Comparison of ENCODE assay signal across 28 mouse cellular contexts in the genomic region with DNA sequence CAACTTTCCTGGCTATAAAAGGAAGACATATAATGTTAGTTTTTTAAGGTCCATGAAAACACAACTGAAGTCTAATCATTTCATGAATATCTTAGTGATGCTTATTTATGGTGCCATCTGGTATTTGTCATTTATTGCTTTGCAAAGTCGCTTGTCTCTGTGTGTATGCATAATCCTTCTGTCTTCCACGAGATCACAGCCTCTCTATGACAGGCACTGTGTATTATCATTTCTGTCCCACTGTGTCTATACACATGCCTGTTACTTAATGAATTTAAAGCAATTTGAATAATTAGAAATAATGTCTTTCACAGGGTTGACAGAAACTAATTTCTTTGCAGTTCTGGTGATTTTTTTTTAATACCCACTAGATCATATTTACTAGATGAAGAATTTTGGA.
DNase-seq lines count a peak whose midpoint lies in the region; ATAC-seq and TF ChIP-seq lines count a peak whose summit lies in the region.
"Had no signal": no experiment of that assay in that cellular context is flagged by ENCODE, and none has a peak within 500 bp of the region (broad histone marks: within the 10 kb centered on the region; RNA-seq: fewer than 3 reads in every experiment).

No protein-coding gene starts in this region.

- no peaks in the 10 kb centered on the region for H3K9me3 ChIP-seq in forebrain, embryonic 14.5 days (replicated peaks; ENCODE audit: control insufficient read depth, low read length)
- H3K9me3 ChIP-seq in forebrain, postnatal 0 days (ENCODE audit: low read length): no peaks in the 10 kb centered on the region
- no peaks in the 10 kb centered on the region for H3K9me3 ChIP-seq in forebrain, embryonic 16.5 days (ENCODE audit: control insufficient read depth, low read length)
- H3K9me3 ChIP-seq in forebrain, embryonic 12.5 days: no peaks in the 10 kb centered on the region
- no peaks in the 10 kb centered on the region for H3K9me3 ChIP-seq in midbrain, embryonic 14.5 days (ENCODE audit: control insufficient read depth, low read length)
- no peaks in the 10 kb centered on the region for H3K9me3 ChIP-seq in midbrain, embryonic 16.5 days (replicated peaks; ENCODE audit: control insufficient read depth, low read length, poor library complexity, severe bottlenecking)
- H3K9me3 ChIP-seq in neural tube, embryonic 14.5 days (ENCODE audit: control insufficient read depth, low read length): no peaks in the 10 kb centered on the region
- no peaks in the 10 kb centered on the region for H3K9me3 ChIP-seq in neural tube, embryonic 15.5 days (replicated peaks)
- H3K9me3 ChIP-seq: embryonic facial prominence, embryonic 13.5 days; embryonic facial prominence, embryonic 15.5 days; forebrain, embryonic 10.5 days; G1E had no signal

- DNase-seq in forebrain, embryonic 14.5 days (ENCODE audit: low spot score): no peak
- no peak for DNase-seq in forebrain, postnatal 0 days
- peak; percentile 12 for DNase-seq in midbrain, embryonic 14.5 days
- DNase-seq: adrenal gland, adult 8-10 months; adrenal gland, postnatal 14 days; adrenal gland, postnatal 36 days; B cell, adult 2 months; cerebellum, adult 11 months; cerebellum, adult 18-20 months; cerebellum, adult 8-10 months; cerebellum, adult 9-11 months; cerebellum, postnatal 14 days; cerebellum, postnatal 36 days; embryo, embryonic 11 days had no signal

- no peaks in the 10 kb centered on the region for H3K4me1 ChIP-seq in forebrain, embryonic 14.5 days (ENCODE audit: control insufficient read depth, insufficient read depth, low read length)
- H3K4me1 ChIP-seq in forebrain, postnatal 0 days (ENCODE audit: insufficient read depth): no peaks in the 10 kb centered on the region
- H3K4me1 ChIP-seq in forebrain, embryonic 16.5 days (replicated peaks; ENCODE audit: control insufficient read depth, insufficient read depth, low read length): no peaks in the 10 kb centered on the region
- H3K4me1 ChIP-seq in forebrain, embryonic 12.5 days: no peaks in the 10 kb centered on the region
- no peaks in the 10 kb centered on the region for H3K4me1 ChIP-seq in midbrain, embryonic 14.5 days (ENCODE audit: control insufficient read depth, insufficient read depth, low read length)
- H3K4me1 ChIP-seq in midbrain, embryonic 16.5 days (ENCODE audit: control insufficient read depth, insufficient read depth, low read length): no peaks in the 10 kb centered on the region
- H3K4me1 ChIP-seq in neural tube, embryonic 14.5 days (ENCODE audit: control insufficient read depth, insufficient read depth, low read length): no peaks in the 10 kb centered on the region
- no peaks in the 10 kb centered on the region for H3K4me1 ChIP-seq in neural tube, embryonic 15.5 days
- H3K4me1 ChIP-seq: embryonic facial prominence, embryonic 13.5 days; embryonic facial prominence, embryonic 15.5 days; forebrain, embryonic 10.5 days had no signal

- H3K27me3 ChIP-seq in forebrain, embryonic 14.5 days (replicated peaks; ENCODE audit: control insufficient read depth, insufficient read depth, low read length): no peaks in the 10 kb centered on the region
- H3K27me3 ChIP-seq in forebrain, postnatal 0 days (ENCODE audit: insufficient read depth, low read length): no peaks in the 10 kb centered on the region
- H3K27me3 ChIP-seq in forebrain, embryonic 16.5 days (replicated peaks; ENCODE audit: control insufficient read depth, insufficient read depth, low read length): no peaks in the 10 kb centered on the region
- no peaks in the 10 kb centered on the region for H3K27me3 ChIP-seq in forebrain, embryonic 12.5 days
- H3K27me3 ChIP-seq in midbrain, embryonic 14.5 days (ENCODE audit: control insufficient read depth, insufficient read depth, low read length): no peaks in the 10 kb centered on the region
- H3K27me3 ChIP-seq in midbrain, embryonic 16.5 days (ENCODE audit: control insufficient read depth, insufficient read depth, low read depth, low read length): no peaks in the 10 kb centered on the region
- H3K27me3 ChIP-seq in neural tube, embryonic 14.5 days (ENCODE audit: control insufficient read depth, insufficient read depth, low read length): no peaks in the 10 kb centered on the region
- no peaks in the 10 kb centered on the region for H3K27me3 ChIP-seq in neural tube, embryonic 15.5 days (replicated peaks)
- H3K27me3 ChIP-seq: CH12.LX; embryonic facial prominence, embryonic 13.5 days; embryonic facial prominence, embryonic 15.5 days had no signal

- no peak overlapping the region for H3K4me2 ChIP-seq in forebrain, embryonic 14.5 days (ENCODE audit: low read length)
- no peak overlapping the region for H3K4me2 ChIP-seq in forebrain, postnatal 0 days (ENCODE audit: low read depth)
- H3K4me2 ChIP-seq in forebrain, embryonic 16.5 days (ENCODE audit: low read length): no peak overlapping the region
- no peak overlapping the region for H3K4me2 ChIP-seq in forebrain, embryonic 12.5 days
- H3K4me2 ChIP-seq in midbrain, embryonic 14.5 days (ENCODE audit: low read length): no peak overlapping the region
- no peak overlapping the region for H3K4me2 ChIP-seq in midbrain, embryonic 16.5 days (ENCODE audit: low read length)
- no peak overlapping the region for H3K4me2 ChIP-seq in neural tube, embryonic 14.5 days (ENCODE audit: low read depth, low read length)
- no peak overlapping the region for H3K4me2 ChIP-seq in neural tube, embryonic 15.5 days
- H3K4me2 ChIP-seq: embryonic facial prominence, embryonic 13.5 days; embryonic facial prominence, embryonic 15.5 days had no signal

- WGBS in forebrain, embryonic 14.5 days: 57% methylated on average over 2 of the region's 2 CpGs
- 38% methylated on average over 2 of the region's 2 CpGs for WGBS in forebrain, postnatal 0 days
- 27% methylated on average over 2 of the region's 2 CpGs for WGBS in forebrain, embryonic 16.5 days
- 71% methylated on average over 2 of the region's 2 CpGs for WGBS in forebrain, embryonic 12.5 days
- WGBS in midbrain, embryonic 14.5 days: 21% methylated on average over 2 of the region's 2 CpGs
- WGBS in midbrain, embryonic 16.5 days: 27% methylated on average over 2 of the region's 2 CpGs
- WGBS in neural tube, embryonic 14.5 days: 26% methylated on average over 2 of the region's 2 CpGs
- 24% methylated on average over 2 of the region's 2 CpGs for WGBS in neural tube, embryonic 15.5 days

- no peaks in the 10 kb centered on the region for H3K36me3 ChIP-seq in forebrain, embryonic 14.5 days (ENCODE audit: control insufficient read depth, insufficient read depth, low read length)
- no peaks in the 10 kb centered on the region for H3K36me3 ChIP-seq in forebrain, postnatal 0 days (ENCODE audit: insufficient read depth)
- H3K36me3 ChIP-seq in forebrain, embryonic 16.5 days (ENCODE audit: control insufficient read depth, insufficient read depth): no peaks in the 10 kb centered on the region
- H3K36me3 ChIP-seq in forebrain, embryonic 12.5 days (replicated peaks): peaks cover 5% of the 10 kb centered on the region; the same call in 1 of the 2 replicates
- no peaks in the 10 kb centered on the region for H3K36me3 ChIP-seq in midbrain, embryonic 14.5 days (ENCODE audit: control insufficient read depth, insufficient read depth, low read length)
- H3K36me3 ChIP-seq in midbrain, embryonic 16.5 days (ENCODE audit: control insufficient read depth, insufficient read depth, low read length): no peaks in the 10 kb centered on the region
- H3K36me3 ChIP-seq in neural tube, embryonic 14.5 days (ENCODE audit: control insufficient read depth, insufficient read depth, low read length): no peaks in the 10 kb centered on the region
- H3K36me3 ChIP-seq in neural tube, embryonic 15.5 days: 0 out of 2 replicates have a peak, but pooled peaks cover 2% of the 10 kb centered on the region
- H3K36me3 ChIP-seq: embryonic facial prominence, embryonic 13.5 days; embryonic facial prominence, embryonic 15.5 days; G1E had no signal

- TF ChIP-seq CTCF in forebrain, postnatal 0 days (IDR thresholded peaks at IDR 0.05; ENCODE audit: low read depth): no peak

- no peak overlapping the region for H3K9ac ChIP-seq in forebrain, embryonic 14.5 days (ENCODE audit: low read length)
- no peak overlapping the region for H3K9ac ChIP-seq in forebrain, postnatal 0 days
- no peak overlapping the region for H3K9ac ChIP-seq in forebrain, embryonic 16.5 days (replicated peaks; ENCODE audit: low read depth, low read length)
- H3K9ac ChIP-seq in forebrain, embryonic 12.5 days: no peak overlapping the region
- no peak overlapping the region for H3K9ac ChIP-seq in midbrain, embryonic 14.5 days (replicated peaks; ENCODE audit: low read length)
- no peak overlapping the region for H3K9ac ChIP-seq in midbrain, embryonic 16.5 days (ENCODE audit: low read depth, low read length)
- H3K9ac ChIP-seq in neural tube, embryonic 14.5 days (replicated peaks; ENCODE audit: low read depth, low read length): no peak overlapping the region
- no peak overlapping the region for H3K9ac ChIP-seq in neural tube, embryonic 15.5 days (replicated peaks)
- H3K9ac ChIP-seq: embryonic facial prominence, embryonic 13.5 days; embryonic facial prominence, embryonic 15.5 days had no signal

- ATAC-seq in forebrain, embryonic 14.5 days: peak; percentile 63; the same call in 1 of the 2 replicates
- ATAC-seq in forebrain, postnatal 0 days: no peak
- peak; percentile 67; the same call in 1 of the 2 replicates for ATAC-seq in forebrain, embryonic 16.5 days
- ATAC-seq in forebrain, embryonic 12.5 days (ENCODE audit: low FRiP score): no peak
- peak; percentile 46; the same call in 1 of the 2 replicates for ATAC-seq in midbrain, embryonic 14.5 days (ENCODE audit: low FRiP score, low TSS enrichment)
- no peak for ATAC-seq in midbrain, embryonic 16.5 days
- peak; percentile 82; the same call in 1 of the 2 replicates for ATAC-seq in neural tube, embryonic 14.5 days (ENCODE audit: low read depth)
- ATAC-seq in neural tube, embryonic 15.5 days (ENCODE audit: low FRiP score): no peak
- ATAC-seq: activated CD4-positive, CD25-positive, alpha-beta regulatory T cell, adult 4 months; CD4-positive, CD25-positive, alpha-beta regulatory T cell, adult 4 months; Patski had no signal

- H3K27ac ChIP-seq in forebrain, embryonic 14.5 days (ENCODE audit: low read depth, low read length): no peak overlapping the region
- no peak overlapping the region for H3K27ac ChIP-seq in forebrain, postnatal 0 days (ENCODE audit: low read depth, low read length)
- no peak overlapping the region for H3K27ac ChIP-seq in forebrain, embryonic 16.5 days (ENCODE audit: low read length)
- no peak overlapping the region for H3K27ac ChIP-seq in forebrain, embryonic 12.5 days
- H3K27ac ChIP-seq in midbrain, embryonic 14.5 days (replicated peaks; ENCODE audit: low read depth, low read length): no peak overlapping the region
- no peak overlapping the region for H3K27ac ChIP-seq in midbrain, embryonic 16.5 days (ENCODE audit: low read length)
- no peak overlapping the region for H3K27ac ChIP-seq in neural tube, embryonic 14.5 days (ENCODE audit: low read depth, low read length)
- H3K27ac ChIP-seq in neural tube, embryonic 15.5 days (replicated peaks): no peak overlapping the region
- H3K27ac ChIP-seq: embryonic facial prominence, embryonic 13.5 days; embryonic facial prominence, embryonic 15.5 days; forebrain, embryonic 10.5 days had no signal

- H3K4me3 ChIP-seq in forebrain, embryonic 14.5 days (ENCODE audit: low read depth, low read length): no peak overlapping the region
- no peak overlapping the region for H3K4me3 ChIP-seq in forebrain, postnatal 0 days (ENCODE audit: low read depth, low read length)
- H3K4me3 ChIP-seq in forebrain, embryonic 16.5 days (replicated peaks; ENCODE audit: low read length): no peak overlapping the region
- no peak overlapping the region for H3K4me3 ChIP-seq in forebrain, embryonic 12.5 days (replicated peaks)
- H3K4me3 ChIP-seq in midbrain, embryonic 14.5 days (replicated peaks; ENCODE audit: low read depth, low read length): no peak overlapping the region
- no peak overlapping the region for H3K4me3 ChIP-seq in midbrain, embryonic 16.5 days (ENCODE audit: low read depth, low read length)
- H3K4me3 ChIP-seq in neural tube, embryonic 14.5 days (ENCODE audit: low read depth, low read length): no peak overlapping the region
- H3K4me3 ChIP-seq in neural tube, embryonic 15.5 days (replicated peaks): no peak overlapping the region
- H3K4me3 ChIP-seq: embryonic facial prominence, embryonic 13.5 days; embryonic facial prominence, embryonic 15.5 days; erythroblast, embryonic 14.5 days; forebrain, embryonic 10.5 days had no signal

Comparison
In these comparisons a context has a peak if more than half of its experiments do, and no peak if none do; other contexts are left out.
1. ATAC-seq: peak in forebrain, embryonic 14.5 days (single experiment), forebrain, embryonic 16.5 days (single experiment), midbrain, embryonic 14.5 days (single experiment) and neural tube, embryonic 14.5 days (single experiment); none in forebrain, postnatal 0 days (single experiment), forebrain, embryonic 12.5 days (single experiment), midbrain, embryonic 16.5 days (single experiment) and neural tube, embryonic 15.5 days (single experiment).